Mouse (Mus musculus): ENCODE data around the gene Slc2a12.

DNA sequence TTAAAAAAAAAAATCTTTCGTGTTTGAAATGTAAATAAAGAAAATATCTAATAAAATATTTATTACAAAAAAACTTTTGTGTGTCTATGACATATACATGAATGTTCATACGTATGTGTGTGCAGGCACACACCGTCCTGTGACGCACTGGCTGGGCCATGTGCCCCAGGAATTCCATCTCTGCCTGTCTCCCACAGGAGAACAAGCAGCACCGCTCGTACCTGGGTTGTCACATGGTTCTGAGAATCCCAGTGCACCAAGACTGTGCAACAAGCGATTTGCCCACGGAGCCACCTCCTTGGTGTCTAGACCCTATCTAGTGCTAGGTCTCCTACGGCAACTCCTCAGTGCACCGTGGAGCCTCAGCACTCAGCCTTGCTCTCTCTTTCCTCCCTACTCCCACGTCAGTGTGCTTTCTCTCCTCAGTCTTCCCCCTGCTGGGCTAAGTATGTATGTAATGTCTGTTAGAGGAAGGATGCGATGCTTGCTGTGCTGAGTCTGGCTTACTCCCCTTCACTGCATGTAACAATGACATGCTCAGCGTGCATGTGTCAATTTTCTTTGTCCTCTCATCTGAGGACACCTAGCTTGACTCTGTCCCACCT is 65.5 kb downstream of the Slc2a12 start:
- TF ChIP-seq CTCF (IDR thresholded peaks at IDR 0.05; ENCODE audit: low read depth) (no peak), EP300 (IDR thresholded peaks at IDR 0.05; ENCODE audit: low read depth) (no peak)

Measured in heart, postnatal 0 days (tissue).